Mouse (Mus musculus) pancreas, adult 10 weeks (tissue): ENCODE results near the gene Icmt. TPM values are rescaled to one million over a fixed set of nuclear protein-coding genes. Genes with fewer than 3 reads are reported as not detected.

Source experiments
- polyA plus RNA-seq: library from polyadenylated mRNA; stranded (reverse); fragments of 350-450 nt; fragmentation: Illumina TruSeq; extraction: RNeasy Lipid Tissue Mini Kit (QIAGEN cat#74804); gene quantifications from one replicate; pipeline ENCODE4 v1.2.3, GENCODE M21; 2015; ENCODE audit warnings: low read depth, low replicate concordance; ENCODE audit not compliant: insufficient read depth

Icmt gene
- 9.5 TPM for polyA plus RNA-seq

DNA sequence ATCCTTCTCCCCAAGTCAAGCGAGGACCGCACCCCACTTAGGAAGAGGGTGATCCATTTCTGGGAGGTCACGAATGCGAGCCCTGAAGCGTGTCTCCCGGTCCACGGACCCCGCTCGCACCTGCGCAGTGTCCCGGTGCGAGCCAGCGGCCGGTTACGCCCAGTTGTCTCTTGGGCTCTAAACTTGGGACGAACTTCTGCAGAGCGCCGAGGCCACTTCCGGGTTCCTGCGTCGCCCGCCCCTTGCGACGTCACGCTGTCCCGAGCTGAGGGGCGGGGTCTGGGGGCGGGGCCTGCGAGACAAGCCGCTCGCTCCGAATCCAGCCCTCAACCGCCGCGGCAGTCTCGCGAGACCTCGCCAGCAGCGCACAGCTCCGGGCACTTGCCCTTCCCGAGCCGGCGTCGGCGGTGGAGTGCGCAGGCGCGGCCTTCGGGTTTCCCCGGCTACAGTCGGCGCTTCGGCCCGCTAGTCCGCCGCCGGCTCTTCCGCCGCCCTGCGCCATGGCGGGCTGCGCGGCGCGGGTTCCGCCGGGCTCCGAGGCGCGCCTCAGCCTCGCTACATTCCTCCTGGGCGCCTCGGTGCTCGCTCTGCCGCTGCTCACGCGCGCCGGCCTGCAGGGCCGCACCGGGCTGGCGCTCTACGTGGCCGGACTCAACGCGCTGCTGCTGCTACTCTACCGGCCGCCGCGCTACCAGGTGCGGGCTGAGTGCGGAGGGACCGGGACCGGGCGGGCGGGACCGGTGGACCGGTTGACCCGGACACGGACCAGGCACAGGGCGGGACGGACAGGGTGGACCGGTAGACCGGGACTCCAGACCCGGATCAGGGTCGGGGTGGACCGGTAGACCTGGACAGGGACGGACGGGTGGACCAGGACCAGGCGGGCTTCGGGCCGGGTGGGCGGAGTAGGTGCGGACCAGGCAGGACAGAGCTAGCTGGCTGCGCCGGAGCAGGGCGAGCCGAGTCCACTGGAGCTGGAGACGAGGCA is at the start of gene Icmt:
Gene Icmt, plus strand, starts transcription at position 354 of the 988 bp plus-strand sequence.

DNA sequence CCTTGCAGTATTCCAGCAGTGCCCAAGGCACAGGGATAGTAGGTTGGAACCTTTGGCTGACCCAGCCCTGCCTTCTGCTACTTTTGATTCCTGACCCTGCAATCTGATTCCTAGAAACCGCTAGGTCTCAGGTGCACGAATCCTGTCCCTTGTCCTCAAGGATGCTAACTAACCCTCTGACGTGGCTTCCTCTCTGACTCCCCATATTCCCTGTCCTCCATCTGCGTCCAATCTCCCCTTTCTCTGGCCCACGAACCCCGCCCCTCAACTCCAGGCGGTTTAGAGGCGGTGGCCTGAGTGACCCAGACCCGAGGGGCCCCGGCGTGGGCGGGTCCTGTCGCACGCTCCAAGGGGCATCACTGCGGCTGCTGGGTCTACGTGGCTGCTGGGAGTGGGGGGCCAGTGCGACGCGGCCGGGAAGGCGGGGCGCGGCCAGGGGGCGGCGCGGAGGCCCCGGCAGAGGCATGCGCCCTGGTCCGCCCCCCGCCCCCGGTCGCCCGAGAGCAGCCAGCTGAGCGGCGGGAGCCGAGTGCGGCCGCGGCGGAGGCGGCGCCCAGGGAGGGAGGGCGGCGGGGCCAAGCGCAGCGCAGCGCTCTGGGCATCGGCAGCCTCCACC is 23.3 kb upstream of the Icmt start, which contains the start of gene Gpr153:
Gene Gpr153, plus strand, starts transcription at position 612 of the 616 bp plus-strand sequence.

DNA sequence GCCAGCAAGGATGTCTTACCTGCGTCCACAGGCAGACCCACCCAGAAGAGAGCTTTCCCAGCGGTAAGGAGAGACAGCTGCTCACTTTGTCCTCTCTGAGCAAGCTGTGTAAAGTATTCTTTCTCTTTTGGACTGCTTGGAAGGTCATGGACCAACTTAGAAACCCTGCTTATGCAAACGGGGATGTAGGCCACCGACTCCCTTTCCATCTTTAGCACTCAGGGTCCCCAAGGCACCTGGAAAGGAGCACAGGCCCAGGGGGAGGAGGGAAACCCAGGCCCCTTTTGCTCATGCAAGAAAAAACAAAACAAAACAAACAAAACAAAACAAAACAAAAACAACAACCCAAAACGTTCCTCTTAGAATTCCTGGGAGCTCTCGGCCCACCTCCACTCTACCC is 5.5 kb upstream of the Icmt start, which contains the start of gene Hes3:
Gene Hes3, minus strand, starts transcription at position 101 of the 400 bp plus-strand sequence.

DNA sequence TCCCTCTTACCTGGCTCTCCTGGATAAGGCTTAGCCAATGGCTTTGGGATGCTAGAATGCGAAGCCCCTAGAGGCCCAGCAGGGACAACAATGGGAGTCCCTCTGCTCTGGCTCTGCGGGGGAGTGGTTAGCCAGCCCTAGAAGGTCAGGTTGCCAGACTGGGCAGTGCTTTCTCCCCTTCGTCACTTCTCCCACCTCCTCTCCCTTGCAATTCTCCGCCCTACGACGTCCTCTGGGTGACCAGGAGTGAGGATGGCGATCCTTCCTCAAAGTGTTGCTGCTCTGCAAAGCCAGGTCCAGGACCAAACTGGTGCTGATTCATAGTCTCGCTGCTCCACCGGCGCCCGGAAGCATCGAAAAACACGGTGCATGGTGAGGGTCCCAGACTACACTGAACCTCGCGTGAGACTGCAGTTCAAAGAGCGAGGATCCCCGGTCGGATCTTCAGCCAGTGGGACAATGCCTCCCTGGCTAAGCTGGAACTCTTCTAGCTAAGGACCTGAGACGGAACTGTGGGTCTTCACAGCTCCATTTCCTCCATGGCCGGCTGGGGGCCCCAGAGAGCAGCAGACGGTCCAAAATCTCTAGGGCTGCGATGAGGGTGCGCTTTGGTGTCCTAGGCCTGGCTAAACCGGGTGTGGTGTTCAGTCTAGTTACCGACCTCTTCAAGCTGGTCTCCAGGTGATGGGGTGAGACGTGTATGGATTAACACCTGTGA is 21.6 kb downstream of the Icmt start, which contains the start of gene Rnf207:
Gene Rnf207, minus strand, starts transcription at position 477 of the 718 bp plus-strand sequence.

DNA sequence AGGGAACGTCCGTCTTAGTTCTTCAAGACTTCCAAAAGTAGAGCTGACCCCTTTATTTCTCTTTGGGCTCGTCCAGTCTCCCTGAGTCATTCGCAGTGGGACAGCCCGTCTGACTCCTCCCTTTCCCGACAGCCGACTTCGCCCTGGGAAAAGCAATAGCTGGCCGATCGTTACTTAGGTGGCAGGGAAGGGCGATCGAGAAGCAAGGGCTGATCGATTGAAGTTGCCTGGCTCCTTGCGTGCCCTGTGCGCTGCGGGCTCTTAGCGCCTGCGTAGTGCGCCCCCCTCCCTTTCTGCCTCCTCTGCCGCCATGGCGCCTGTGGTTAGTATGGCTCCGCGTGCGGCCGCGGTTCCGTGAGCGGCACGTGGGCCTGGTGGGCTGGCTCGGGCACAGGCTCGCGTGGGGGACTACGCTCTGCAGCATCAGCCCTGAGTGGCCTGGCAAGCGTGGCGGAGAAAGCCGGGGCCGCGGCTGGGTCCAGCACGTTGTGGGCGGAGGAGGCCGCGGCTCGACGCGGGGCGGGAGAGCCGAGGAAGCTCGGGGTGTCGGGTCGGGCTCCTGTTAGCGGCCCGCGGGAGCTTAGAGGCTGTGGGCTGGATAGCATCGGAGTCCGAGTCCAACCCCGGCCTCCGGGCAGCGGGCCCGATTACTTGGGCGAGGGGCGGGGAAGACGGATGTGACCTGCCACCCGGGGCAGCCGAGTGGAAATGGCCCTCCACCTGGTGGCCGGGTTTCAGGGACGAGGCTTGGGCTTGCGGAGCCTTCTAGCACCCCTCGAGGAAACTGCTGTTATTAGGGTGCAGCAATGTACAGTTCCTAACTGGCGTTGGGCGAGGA is 28.8 kb downstream of the Icmt start, which contains the start of gene Rpl22:
Gene Rpl22, plus strand, starts transcription at position 169 of the 838 bp plus-strand sequence.

DNA sequence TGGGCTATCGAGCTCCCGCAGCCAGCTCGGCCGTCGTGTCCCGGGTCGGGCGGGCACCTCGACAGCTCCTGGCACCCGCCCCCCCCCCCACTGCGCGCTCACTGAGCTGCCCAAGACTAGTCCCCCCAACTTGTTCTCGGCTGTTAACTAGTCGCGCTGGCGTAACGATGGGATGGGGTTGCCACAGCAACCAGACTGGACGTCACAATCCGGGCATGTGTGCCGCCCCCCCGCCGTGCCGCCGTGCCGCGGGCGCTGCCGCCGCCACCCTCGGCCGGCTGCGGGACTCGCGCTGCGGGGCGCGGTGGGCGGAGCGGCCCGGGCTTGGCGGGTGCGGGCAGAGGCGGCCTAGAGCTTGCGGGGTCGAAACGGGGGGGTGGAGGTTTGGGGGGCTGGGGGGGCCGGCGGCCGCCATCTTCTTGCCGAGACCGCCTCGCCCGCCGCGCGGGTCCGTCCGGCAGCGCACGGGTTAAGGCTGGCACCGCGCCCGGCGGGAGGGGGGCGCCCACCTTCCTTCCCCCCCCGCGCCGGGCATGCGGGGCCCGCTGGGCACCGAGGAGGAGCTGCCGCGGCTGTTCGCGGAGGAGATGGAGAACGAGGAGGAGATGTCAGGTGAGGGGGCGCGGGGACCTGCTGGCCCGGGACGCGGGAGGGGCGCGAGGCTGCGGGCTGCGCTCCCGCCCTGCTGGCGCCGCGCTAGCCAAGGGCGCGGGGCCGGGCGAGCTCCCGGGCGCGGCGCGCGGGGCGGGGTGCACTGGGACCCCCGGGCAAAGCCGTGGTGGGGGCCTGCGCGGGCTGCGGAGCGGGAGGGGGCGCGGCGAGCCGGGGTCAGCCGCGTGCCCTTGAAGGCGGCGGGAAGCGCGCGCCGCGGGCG is 41.6 kb downstream of the Icmt start, which contains the start of gene Chd5:
Gene Chd5, plus strand, starts transcription at position 233 of the 874 bp plus-strand sequence.

Other genes with a start within 250 kb of the Icmt start
- gene Plekhg5, start 224.7 kb upstream of the Icmt start, polyA plus RNA-seq = 7.3 TPM
- 2.1 TPM for gene Tnfrsf25, start 181.3 kb upstream of the Icmt start, polyA plus RNA-seq
- gene Espn, start 144.9 kb upstream of the Icmt start, polyA plus RNA-seq = 1.5 TPM
- gene Hes2, start 138.4 kb upstream of the Icmt start, polyA plus RNA-seq = not detected
- 6.0 TPM for gene Acot7, start 119.1 kb upstream of the Icmt start, polyA plus RNA-seq
- 4.5 TPM for gene Gpr153, start 23.0 kb upstream of the Icmt start, polyA plus RNA-seq
- not detected for gene Hes3, start 5.6 kb upstream of the Icmt start, polyA plus RNA-seq
- not detected for gene Rnf207, start 21.8 kb downstream of the Icmt start, polyA plus RNA-seq
- 217 TPM for gene Rpl22, start 28.5 kb downstream of the Icmt start, polyA plus RNA-seq
- 1.3 TPM for gene Chd5, start 41.4 kb downstream of the Icmt start, polyA plus RNA-seq
- 0.28 TPM for gene Nphp4, start 179.5 kb downstream of the Icmt start, polyA plus RNA-seq
- 1.3 TPM for gene Kcnab2, start 180.6 kb downstream of the Icmt start, polyA plus RNA-seq